Mouse (Mus musculus) erythroblast, embryonic 14.5 days (primary cell): Measurements from ENCODE around the gene Batf3.

Source experiments
- GATA1 ChIP-seq: IDR thresholded peaks from 2 replicates; pipeline ENCODE4 v1.6.1; 2012; ENCODE audit warnings: low read length, inconsistent platforms, mixed read lengths
- TAL1 ChIP-seq: IDR thresholded peaks from 3 replicates; pipeline ENCODE4 v1.6.1; 2012; ENCODE audit warnings: low read length, inconsistent platforms, mixed read lengths

DNA sequence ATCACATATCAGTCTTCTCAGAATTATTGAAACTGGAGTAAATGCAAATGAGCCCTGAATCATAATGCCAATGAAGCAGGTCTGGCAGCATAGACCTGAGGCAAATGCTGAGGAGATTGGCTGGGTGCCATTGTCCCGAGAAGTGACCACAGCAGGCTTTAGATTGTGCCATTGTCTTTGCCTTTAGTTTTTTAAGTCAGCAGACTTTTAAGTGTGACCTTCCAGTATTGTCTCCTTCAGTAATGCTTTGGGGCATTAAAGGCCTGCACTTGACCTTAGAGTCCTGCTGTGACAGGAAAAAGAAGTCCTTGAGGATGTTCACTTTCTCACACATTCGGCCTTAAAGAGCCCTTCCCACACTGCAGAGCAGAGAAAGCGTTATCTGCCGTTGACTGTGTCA, 27.4 kb upstream of the Batf3 start:
- no peak for TF ChIP-seq TAL1
- no peak for TF ChIP-seq GATA1
